Mouse (Mus musculus) hematopoietic multipotent progenitor cell, adult 10-12 weeks (in vitro differentiated cells): Measurements from ENCODE around the gene Gm8271. TPM values are rescaled to one million over a fixed set of nuclear protein-coding genes. Genes with fewer than 3 reads are reported as not detected.

ENCODE experiments used
- polyA plus RNA-seq: library from polyadenylated mRNA; stranded (reverse); fragments of >175 nt; gene quantifications from 2 replicates; pipeline ENCODE4 v1.2.3, GENCODE M21; 2012; ENCODE audit warnings: low replicate concordance

Gm8271 gene
- not detected in 2 replicates for polyA plus RNA-seq

DNA sequence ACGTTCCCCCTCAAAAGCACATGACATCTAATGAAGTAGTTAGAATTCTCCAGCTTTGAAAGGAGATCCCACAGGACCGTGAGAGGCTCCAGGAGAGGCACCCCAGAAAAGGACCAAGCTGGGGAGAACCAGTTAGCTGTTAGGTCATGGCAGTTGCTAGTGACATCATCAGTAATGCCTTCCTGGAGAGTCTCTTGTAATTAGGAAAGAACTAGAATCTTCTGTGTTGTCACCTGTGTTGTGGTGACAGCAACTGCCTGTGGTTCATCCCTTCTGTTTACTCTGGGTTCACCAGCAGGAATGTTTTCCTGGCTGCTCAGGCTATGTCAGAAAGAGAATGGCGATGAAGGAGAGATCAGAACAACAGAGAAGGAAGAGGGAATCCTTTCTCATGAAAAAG lies at the start of gene Gm8271:
Gene Gm8271 (plus strand): TSS at position 301 of the 400 bp plus-strand sequence.

GRCm38 (mm10) chr14:5164235-5164634 lies 21.4 kb upstream of the Gm8271 start, which contains the start of gene Gm3317:
Gene Gm3317, plus strand, starts transcription at chr14:5164535.

Other genes starting within 250 kb of the Gm8271 start
- not detected in 2 replicates for gene Gm8297, start 201.9 kb upstream of the Gm8271 start, polyA plus RNA-seq
- not detected in 2 replicates for gene Gm3298, start 169.9 kb upstream of the Gm8271 start, polyA plus RNA-seq
- not detected in 2 replicates for gene 4930555G01Rik, start 135.2 kb upstream of the Gm8271 start, polyA plus RNA-seq
- not detected in 2 replicates for gene Gm8281, start 114.8 kb upstream of the Gm8271 start, polyA plus RNA-seq
- not detected in 2 replicates for gene Gm8279, start 54.3 kb upstream of the Gm8271 start, polyA plus RNA-seq
- not detected in 2 replicates for gene Gm3317, start 21.3 kb upstream of the Gm8271 start, polyA plus RNA-seq
- gene Gm3526, start 74.8 kb downstream of the Gm8271 start, polyA plus RNA-seq: not detected in 2 replicates
- not detected in 2 replicates for gene Gm3542, start 149.1 kb downstream of the Gm8271 start, polyA plus RNA-seq
- gene Gm3500, start 203.3 kb downstream of the Gm8271 start, polyA plus RNA-seq: not detected in 2 replicates